Mouse (Mus musculus): ENCODE data around the gene Mtf1. TPM values are rescaled to one million over a fixed set of nuclear protein-coding genes. Genes with fewer than 3 reads are reported as not detected.

The Mtf1 gene
- total RNA-seq, 1 experiment, result 15.4 TPM

GRCm38 (mm10) chr4:124811347-124811975 is 9.6 kb downstream of the Mtf1 start:
- no peak overlapping the region for H3K4me3 ChIP-seq (ENCODE audit: insufficient read depth in 1 of 2, low read depth in 1 of 2, low read length in 2 of 2, poor library complexity in 1 of 2, severe bottlenecking in 1 of 2)
- in situ Hi-C loops (cut with MboI; ENCODE audit: low sequenced_read_pairs in 2 of 2, unreplicated experiment in 2 of 2), result no loop called here

DNA sequence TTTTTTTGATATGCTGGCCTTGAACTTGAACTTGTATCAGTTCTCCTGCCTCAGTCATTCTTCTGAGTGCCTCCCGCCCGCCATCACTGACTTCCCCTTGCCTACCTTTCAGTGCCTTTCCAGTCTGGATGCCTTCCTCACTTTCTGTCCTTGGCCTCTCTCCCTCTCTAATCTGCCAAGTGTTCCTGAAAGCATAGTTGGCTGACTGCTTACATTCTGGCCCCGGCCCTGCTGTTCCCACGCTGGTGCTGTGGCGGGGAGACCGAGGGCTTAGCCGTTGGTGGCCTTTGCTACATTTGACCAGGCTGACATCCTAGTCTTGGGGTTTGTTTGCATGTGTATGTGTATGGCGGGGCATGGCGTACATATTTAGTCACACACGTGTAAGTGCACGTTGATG is 14.0 kb downstream of the Mtf1 start:
- H3K36me3 ChIP-seq (ENCODE audit: control insufficient read depth, insufficient read depth, low read length, poor library complexity, severe bottlenecking), result peaks cover 7% of the 10 kb centered on the region; the same call in 1 of the 2 replicates
- H3K4me1 ChIP-seq (ENCODE audit: control insufficient read depth in 2 of 2, insufficient read depth in 2 of 2, low read length in 2 of 2, poor library complexity in 1 of 2), result peaks cover 0 to 5% of the 10 kb centered on the region in 2 experiments; a peak in 3 of 4 replicates
- no peak for DNase-seq (ENCODE audit: low read depth, low spot score)
- TF ChIP-seq MAFK (IDR thresholded peaks at IDR 0.05; ENCODE audit: insufficient read depth, low read depth, low read length), result no peak
- no peak for TF ChIP-seq ZNF384 (IDR thresholded peaks at IDR 0.05; ENCODE audit: low read depth, low read length)
- TF ChIP-seq CHD2 (IDR thresholded peaks at IDR 0.05; ENCODE audit: low read depth, low read length), result no peak
- no peak for TF ChIP-seq HCFC1 (IDR thresholded peaks at IDR 0.05; ENCODE audit: borderline replicate concordance, insufficient read depth, low read length)
- no peak for TF ChIP-seq ZC3H11A (IDR thresholded peaks at IDR 0.05; ENCODE audit: borderline replicate concordance, low read depth, low read length)
- no peak overlapping the region; the same call in 1 of the 2 replicates for H3K9ac ChIP-seq (ENCODE audit: insufficient read depth, low read depth, low read length, poor library complexity, severe bottlenecking)
- no peak overlapping the region for H3K27ac ChIP-seq (ENCODE audit: insufficient read depth, low read depth, low read length, poor library complexity, severe bottlenecking)
- in situ Hi-C loops (cut with MboI; ENCODE audit: low sequenced_read_pairs in 2 of 2, unreplicated experiment in 2 of 2), result no loop called here
- peak overlapping the region in 1 of 2 experiments; percentile 42; a peak in 2 of 4 replicates for H3K4me3 ChIP-seq (ENCODE audit: insufficient read depth in 1 of 2, low read depth in 1 of 2, low read length in 2 of 2, poor library complexity in 1 of 2, severe bottlenecking in 1 of 2)
- no peaks in the 10 kb centered on the region for H3K9me3 ChIP-seq (ENCODE audit: control insufficient read depth, insufficient read depth, low read depth, low read length)

More at GRCm38 (mm10) chr4:124811347-124811975, 9.6 kb downstream of the Mtf1 start:
- no peaks in the 10 kb centered on the region for H3K9me3 ChIP-seq (ENCODE audit: control insufficient read depth, insufficient read depth, low read depth, low read length)
- peaks cover 0 to 3% of the 10 kb centered on the region in 2 experiments; a peak in 2 of 4 replicates for H3K4me1 ChIP-seq (ENCODE audit: control insufficient read depth in 2 of 2, insufficient read depth in 2 of 2, low read length in 2 of 2, poor library complexity in 1 of 2)
- H3K9ac ChIP-seq (ENCODE audit: insufficient read depth, low read depth, low read length, poor library complexity, severe bottlenecking), result no peak overlapping the region
- H3K36me3 ChIP-seq (ENCODE audit: control insufficient read depth, insufficient read depth, low read length, poor library complexity, severe bottlenecking), result peaks cover 11% of the 10 kb centered on the region; the same call in 1 of the 2 replicates
- no peak overlapping the region for H3K27ac ChIP-seq (ENCODE audit: insufficient read depth, low read depth, low read length, poor library complexity, severe bottlenecking)
- DNase-seq (ENCODE audit: low read depth, low spot score), result no peak
- TF ChIP-seq ZNF384 (IDR thresholded peaks at IDR 0.05; ENCODE audit: low read depth, low read length) (no peak), ZC3H11A (IDR thresholded peaks at IDR 0.05; ENCODE audit: borderline replicate concordance, low read depth, low read length) (no peak), CHD2 (IDR thresholded peaks at IDR 0.05; ENCODE audit: low read depth, low read length) (no peak), HCFC1 (IDR thresholded peaks at IDR 0.05; ENCODE audit: borderline replicate concordance, insufficient read depth, low read length) (no peak), MAFK (IDR thresholded peaks at IDR 0.05; ENCODE audit: insufficient read depth, low read depth, low read length) (no peak)

GRCm38 (mm10) chr4:124817803-124818202 is 15.9 kb downstream of the Mtf1 start:
- Histone ChIP-seq H3K4me3 (ENCODE audit: insufficient read depth in 1 of 2, low read depth in 1 of 2, low read length in 2 of 2, poor library complexity in 1 of 2, severe bottlenecking in 1 of 2) (no peak overlapping the region), H3K9ac (ENCODE audit: insufficient read depth, low read depth, low read length, poor library complexity, severe bottlenecking) (no peak overlapping the region), H3K27ac (ENCODE audit: insufficient read depth, low read depth, low read length, poor library complexity, severe bottlenecking) (no peak overlapping the region), H3K9me3 (ENCODE audit: control insufficient read depth, insufficient read depth, low read depth, low read length) (no peaks in the 10 kb centered on the region), H3K4me1 (ENCODE audit: control insufficient read depth in 2 of 2, insufficient read depth in 2 of 2, low read length in 2 of 2, poor library complexity in 1 of 2) (peaks cover 0 to 5% of the 10 kb centered on the region in 2 experiments; a peak in 3 of 4 replicates), H3K36me3 (ENCODE audit: control insufficient read depth, insufficient read depth, low read length, poor library complexity, severe bottlenecking) (peaks cover 12% of the 10 kb centered on the region; the same call in 1 of the 2 replicates)
- TF ChIP-seq ZNF384 (IDR thresholded peaks at IDR 0.05; ENCODE audit: low read depth, low read length) (no peak), MAFK (IDR thresholded peaks at IDR 0.05; ENCODE audit: insufficient read depth, low read depth, low read length) (no peak)
- DNase-seq (ENCODE audit: low read depth, low spot score), result peak; percentile 59
- in situ Hi-C loops (cut with MboI; ENCODE audit: low sequenced_read_pairs in 2 of 2, unreplicated experiment in 2 of 2), result no loop called here

- peaks cover 12% of the 10 kb centered on the region; the same call in 1 of the 2 replicates for H3K36me3 ChIP-seq (ENCODE audit: control insufficient read depth, insufficient read depth, low read length, poor library complexity, severe bottlenecking)
Observed at GRCm38 (mm10) chr4:124818832-124819231, 16.9 kb downstream of the Mtf1 start.

More at GRCm38 (mm10) chr4:124818832-124819231, 16.9 kb downstream of the Mtf1 start:
- Histone ChIP-seq H3K9me3 (ENCODE audit: control insufficient read depth, insufficient read depth, low read depth, low read length) (no peaks in the 10 kb centered on the region), H3K4me1 (ENCODE audit: control insufficient read depth in 2 of 2, insufficient read depth in 2 of 2, low read length in 2 of 2, poor library complexity in 1 of 2) (peaks cover 0 to 9% of the 10 kb centered on the region in 2 experiments; a peak in 3 of 4 replicates), H3K4me3 (ENCODE audit: insufficient read depth in 1 of 2, low read depth in 1 of 2, low read length in 2 of 2, poor library complexity in 1 of 2, severe bottlenecking in 1 of 2) (no peak overlapping the region), H3K27ac (ENCODE audit: insufficient read depth, low read depth, low read length, poor library complexity, severe bottlenecking) (no peak overlapping the region), H3K9ac (ENCODE audit: insufficient read depth, low read depth, low read length, poor library complexity, severe bottlenecking) (no peak overlapping the region)
- in situ Hi-C loops (cut with MboI; ENCODE audit: low sequenced_read_pairs in 2 of 2, unreplicated experiment in 2 of 2), result no loop called here
- no peak for DNase-seq (ENCODE audit: low read depth, low spot score)
- TF ChIP-seq CHD2 (IDR thresholded peaks at IDR 0.05; ENCODE audit: low read depth, low read length) (no peak), MAFK (IDR thresholded peaks at IDR 0.05; ENCODE audit: insufficient read depth, low read depth, low read length) (no peak), HCFC1 (IDR thresholded peaks at IDR 0.05; ENCODE audit: borderline replicate concordance, insufficient read depth, low read length) (no peak), ZNF384 (IDR thresholded peaks at IDR 0.05; ENCODE audit: low read depth, low read length) (no peak), ZC3H11A (IDR thresholded peaks at IDR 0.05; ENCODE audit: borderline replicate concordance, low read depth, low read length) (no peak)

All from ES-E14 (cell line).